Mouse (Mus musculus) heart, embryonic 11.5 days (tissue): ENCODE results near the gene Hspa4. TPM values are rescaled to one million over a fixed set of nuclear protein-coding genes. Genes with fewer than 3 reads are reported as not detected.
"Not testable (repeated sequence)": the region's sequence is repeated elsewhere in the genome, so short reads cannot be mapped to it uniquely, and the experiment has no call there.

ENCODE experiments used
- ATAC-seq: fragments of 200-750 bp; cut with Nextera tagmentation; replicated peaks from 2 replicates; pipeline ENCODE4 v1.8.0; 2017; ENCODE audit warnings: moderate library complexity; ENCODE audit not compliant: insufficient number of reproducible peaks, low FRiP score, low TSS enrichment
- H3K27ac ChIP-seq: fragments of 300-500 bp; sonication (generic); 2 replicates; pipeline ENCODE4 v1.5.1; 2014; ENCODE audit warnings: mild to moderate bottlenecking, low read depth, low read length
- H3K27me3 ChIP-seq: fragments of 300-500 bp; sonication (generic); 2 replicates; pipeline ENCODE4 v1.6.1; 2014; ENCODE audit warnings: mild to moderate bottlenecking, low read length, mixed read lengths; ENCODE audit not compliant: control insufficient read depth, insufficient read depth
- H3K36me3 ChIP-seq: fragments of 300-500 bp; sonication (generic); 2 replicates; pipeline ENCODE4 v1.6.1; 2014; ENCODE audit warnings: mild to moderate bottlenecking, low read length, moderate library complexity, mixed read lengths; ENCODE audit not compliant: control insufficient read depth, insufficient read depth
- H3K4me1 ChIP-seq: fragments of 300-500 bp; sonication (generic); 2 replicates; pipeline ENCODE4 v1.6.1; 2014; ENCODE audit warnings: low read length; ENCODE audit not compliant: control insufficient read depth, insufficient read depth
- H3K4me2 ChIP-seq: fragments of 300-500 bp; sonication (generic); 2 replicates; pipeline ENCODE4 v1.6.1; 2014; ENCODE audit warnings: mild to moderate bottlenecking, moderate library complexity
- H3K4me3 ChIP-seq: fragments of 300-500 bp; sonication (generic); 2 replicates; pipeline ENCODE4 v1.5.1; 2014; ENCODE audit warnings: low read depth, low read length
- H3K9ac ChIP-seq: fragments of 300-500 bp; sonication (generic); 2 replicates; pipeline ENCODE4 v1.6.1; 2014; ENCODE audit warnings: mild to moderate bottlenecking, low read depth, low read length, moderate library complexity
- H3K9me3 ChIP-seq: fragments of 300-500 bp; sonication (generic); replicated peaks from 2 replicates; pipeline ENCODE4 v1.6.1; 2016; ENCODE audit warnings: low read length; ENCODE audit not compliant: control insufficient read depth
- WGBS: fragments of 180-500 bp; shearing (Covaris S2); extraction: QIAGEN DNeasy Blood & Tissue Kit; methylation state at CpG from one replicate; pipeline ENCODE4 v1.1.7; 2014; ENCODE audit not compliant: insufficient replicate concordance; 5-methylcytosine and 5-hydroxymethylcytosine counted together
- polyA plus RNA-seq: library from polyadenylated mRNA; unstranded; fragments of >200 nt; fragmentation: Nextera tagmentation; extraction: Ambion mirVana; gene quantifications from 2 replicates; pipeline ENCODE4 v1.2.1, GENCODE M21; 2014

Gene Hspa4
- 84.1 and 101 TPM in 2 replicates for polyA plus RNA-seq

- Histone ChIP-seq H3K27ac (peak within 1 kb of the TSS; percentile 99), H3K4me3 (peak within 1 kb of the TSS; percentile 78), H3K9me3 (no peaks in the 10 kb centered on the region), H3K36me3 (no peaks in the 10 kb centered on the region; the same call in 1 of the 2 replicates), H3K9ac (peak within 1 kb of the TSS; percentile 91), H3K4me1 (peaks cover 24% of the 10 kb centered on the region), H3K4me2 (peak within 1 kb of the TSS; percentile 73), H3K27me3 (no peaks in the 10 kb centered on the region)
- peak; percentile 91 for ATAC-seq
- under 1% methylated on average over 56 of the region's 58 CpGs for WGBS
Measured at GRCm38 (mm10) chr11:53300330-53301166, at the start of gene Hspa4. TSS of gene Hspa4 (minus strand) at chr11:53300457.

GRCm38 (mm10) chr11:53345738-53346137 is 45.5 kb upstream of the Hspa4 start:
- peak overlapping the region; percentile 11; the same call in 1 of the 2 replicates for H3K4me2 ChIP-seq
- H3K9me3 ChIP-seq = no peaks in the 10 kb centered on the region
- H3K27ac ChIP-seq = 0 out of 2 replicates have a peak overlapping the region, but pooled peaks have one; percentile 29
- H3K27me3 ChIP-seq = no peaks in the 10 kb centered on the region
- WGBS = 3% methylated on average over 2 of the region's 2 CpGs
- H3K4me3 ChIP-seq = no peak overlapping the region
- H3K4me1 ChIP-seq = peaks cover 9% of the 10 kb centered on the region
- no peak overlapping the region for H3K9ac ChIP-seq
- ATAC-seq = no peak
- no peaks in the 10 kb centered on the region for H3K36me3 ChIP-seq

- H3K9me3 ChIP-seq = no peaks in the 10 kb centered on the region
- 8% methylated on average over 5 of the region's 5 CpGs for WGBS
- H3K4me1 ChIP-seq = peaks cover 9% of the 10 kb centered on the region
- no peak overlapping the region for H3K9ac ChIP-seq
- no peak overlapping the region for H3K4me3 ChIP-seq
- no peaks in the 10 kb centered on the region for H3K36me3 ChIP-seq
- H3K4me2 ChIP-seq = no peak overlapping the region
- no peak; the same call in 1 of the 2 replicates for ATAC-seq
- no peaks in the 10 kb centered on the region for H3K27me3 ChIP-seq
- H3K27ac ChIP-seq = no peak overlapping the region
Measured at GRCm38 (mm10) chr11:53345328-53345727, 45.1 kb upstream of the Hspa4 start.

GRCm38 (mm10) chr11:53342711-53343110 is 42.5 kb upstream of the Hspa4 start:
- no peak overlapping the region for H3K4me3 ChIP-seq
- H3K27ac ChIP-seq = no peak overlapping the region
- no peaks in the 10 kb centered on the region for H3K36me3 ChIP-seq
- H3K4me2 ChIP-seq = no peak overlapping the region
- no peaks in the 10 kb centered on the region for H3K27me3 ChIP-seq
- H3K9me3 ChIP-seq = no peaks in the 10 kb centered on the region
- no peak for ATAC-seq
- H3K9ac ChIP-seq = no peak overlapping the region
- H3K4me1 ChIP-seq = peaks cover 9% of the 10 kb centered on the region
- 50% methylated on average over 5 of the region's 5 CpGs for WGBS

- H3K9ac ChIP-seq, ATAC-seq, H3K36me3 ChIP-seq, H3K4me3 ChIP-seq, H3K27ac ChIP-seq, H3K27me3 ChIP-seq, H3K9me3 ChIP-seq, H3K4me2 ChIP-seq: not testable (repeated sequence)
- WGBS = 88% methylated on average over 10 of the region's 10 CpGs
- peaks cover 10% of the 10 kb centered on the region for H3K4me1 ChIP-seq
Measured at GRCm38 (mm10) chr11:53341019-53341418, 40.8 kb upstream of the Hspa4 start.

- Histone ChIP-seq H3K9me3 (no peaks in the 10 kb centered on the region), H3K4me2 (no peak overlapping the region), H3K4me3 (no peak overlapping the region), H3K9ac (no peak overlapping the region), H3K27ac (no peak overlapping the region), H3K4me1 (peaks cover 6% of the 10 kb centered on the region; the same call in 1 of the 2 replicates), H3K36me3 (peaks cover 3% of the 10 kb centered on the region; the same call in 1 of the 2 replicates), H3K27me3 (no peaks in the 10 kb centered on the region)
- WGBS = 55% methylated on average over 8 of the region's 8 CpGs
- no peak for ATAC-seq
Measured at GRCm38 (mm10) chr11:53337684-53338083, 37.4 kb upstream of the Hspa4 start.

- Histone ChIP-seq H3K4me3 (no peak overlapping the region), H3K36me3 (peaks cover 6% of the 10 kb centered on the region), H3K9me3 (no peaks in the 10 kb centered on the region), H3K27ac (no peak overlapping the region), H3K4me2 (no peak overlapping the region), H3K27me3 (no peaks in the 10 kb centered on the region), H3K4me1 (peaks cover 6% of the 10 kb centered on the region; the same call in 1 of the 2 replicates), H3K9ac (no peak overlapping the region)
- 61% methylated on average over 1 of the region's 1 CpGs for WGBS
- no peak for ATAC-seq
Measured at GRCm38 (mm10) chr11:53336924-53337323, 36.7 kb upstream of the Hspa4 start.

- no peak overlapping the region for H3K27ac ChIP-seq
- H3K27me3 ChIP-seq = no peaks in the 10 kb centered on the region
- ATAC-seq = no peak
Measured at GRCm38 (mm10) chr11:53336182-53336571, 35.9 kb upstream of the Hspa4 start.

More at GRCm38 (mm10) chr11:53336182-53336571, 35.9 kb upstream of the Hspa4 start:
- no peak overlapping the region for H3K9ac ChIP-seq
- H3K4me2 ChIP-seq = no peak overlapping the region
- peaks cover 6% of the 10 kb centered on the region for H3K36me3 ChIP-seq
- H3K4me1 ChIP-seq = peaks cover 6% of the 10 kb centered on the region; the same call in 1 of the 2 replicates
- no peaks in the 10 kb centered on the region for H3K9me3 ChIP-seq
- no peak overlapping the region for H3K4me3 ChIP-seq
